8 mouse cellular contexts compared by ENCODE assay signal in genomic region chr4:155172909-155173821, GRCm38 (mm10). TPM values are rescaled to one million over a fixed set of nuclear protein-coding genes. Genes with fewer than 3 reads are reported as not detected.
DNase-seq lines count a peak whose midpoint lies in the region; ATAC-seq and TF ChIP-seq lines count a peak whose summit lies in the region.

No protein-coding gene starts in this region.

- peak; percentile 89 for ATAC-seq in forebrain, embryonic 14.5 days
- no peak for ATAC-seq in granulocyte monocyte progenitor cell, adult 5-6 weeks (replicated peaks; ENCODE audit: poor library complexity, severe bottlenecking)

- H3K27ac ChIP-seq in forebrain, embryonic 14.5 days (ENCODE audit: low read depth, low read length) = peak overlapping the region; percentile 75

- 0 out of 2 replicates have a peak overlapping the region, but pooled peaks have one; percentile 0 for H3K9ac ChIP-seq in forebrain, embryonic 14.5 days (ENCODE audit: low read length)

- no peak for TF ChIP-seq CTCF in E14TG2a.4 (conservative IDR thresholded peaks at IDR 0.05; ENCODE audit: low read length)
- no peak for TF ChIP-seq CTCF in brain, embryonic 14.5 days (IDR thresholded peaks at IDR 0.05; ENCODE audit: borderline replicate concordance, extremely low read depth, insufficient read depth, insufficient read length)

- 3% methylated on average over 21 of the region's 21 CpGs for WGBS in forebrain, embryonic 14.5 days

- peaks cover 22% of the 10 kb centered on the region; the same call in 1 of the 2 replicates for H3K36me3 ChIP-seq in E14TG2a.4 (ENCODE audit: insufficient read depth, low read length)
- H3K36me3 ChIP-seq in forebrain, embryonic 14.5 days (ENCODE audit: control insufficient read depth, insufficient read depth, low read length) = no peaks in the 10 kb centered on the region; the same call in 1 of the 2 replicates

- no peaks in the 10 kb centered on the region for H3K9me3 ChIP-seq in E14TG2a.4 (ENCODE audit: low read length)
- no peaks in the 10 kb centered on the region for H3K9me3 ChIP-seq in forebrain, embryonic 14.5 days (replicated peaks; ENCODE audit: control insufficient read depth, low read length)

- no peak for TF ChIP-seq POLR2A in brain, embryonic 14.5 days (IDR thresholded peaks at IDR 0.05; ENCODE audit: borderline replicate concordance, extremely low read depth, insufficient read depth, insufficient read length, poor library complexity, severe bottlenecking)

- peak; percentile 97 for DNase-seq in brain, embryonic 14.5 days (ENCODE audit: low read depth)
- DNase-seq in forebrain, embryonic 14.5 days (ENCODE audit: low spot score) = peak; percentile 95
- DNase-seq in heart, postnatal 14 days = peak; percentile 90 to 92
- DNase-seq in layer of hippocampus, adult 11-12 months (ENCODE audit: low spot score) = peak; percentile 86
- DNase-seq in lung, adult 18-20 months = peak; percentile 97 to 99
- DNase-seq in ovary, postnatal 10 days (ENCODE audit: low spot score) = peak; percentile 62

- H3K4me1 ChIP-seq in E14TG2a.4 (replicated peaks; ENCODE audit: low read depth, low read length) = peaks cover 100% of the 10 kb centered on the region
- peaks cover 56% of the 10 kb centered on the region for H3K4me1 ChIP-seq in forebrain, embryonic 14.5 days (ENCODE audit: control insufficient read depth, insufficient read depth, low read length)

- H3K4me2 ChIP-seq in forebrain, embryonic 14.5 days (ENCODE audit: low read length) = peak overlapping the region; percentile 34

- H3K27me3 ChIP-seq in E14TG2a.4 (ENCODE audit: insufficient read depth, low read length) = no peaks in the 10 kb centered on the region
- H3K27me3 ChIP-seq in forebrain, embryonic 14.5 days (replicated peaks; ENCODE audit: control insufficient read depth, insufficient read depth, low read length) = no peaks in the 10 kb centered on the region

- peak overlapping the region; percentile 56 for H3K4me3 ChIP-seq in E14TG2a.4 (replicated peaks; ENCODE audit: low read length)
- H3K4me3 ChIP-seq in forebrain, embryonic 14.5 days (ENCODE audit: low read depth, low read length) = no peak overlapping the region

- intact Hi-C loops in heart, postnatal 14 days (cut with DNase I) = no loop called here

RNA-seq across cellular contexts. Expression of gene Ski, which starts 49.2 kb away (rescaled TPM):
- 38.6 and 55.2 TPM in 2 replicates for polyA plus RNA-seq in brain, embryonic 14.5 days (2012; rRNA removed)
- polyA plus RNA-seq in forebrain, embryonic 14.5 days (2014; fragmentation: Nextera tagmentation; extraction: Ambion mirVana) = 16.2 and 17.1 TPM in 2 replicates
- total RNA-seq in heart, postnatal 14 days (2021) = 10 to 100 TPM; 65.0 to 65.3 TPM
- 18.1 and 19.4 TPM in 2 replicates for total RNA-seq in granulocyte monocyte progenitor cell, adult 5-6 weeks (2014; fragmentation: Nextera tagmentation)
- total RNA-seq in granulocyte monocyte progenitor cell, adult 5-6 weeks (2017) = 4.7 and 8.6 TPM in 2 replicates
